Mouse (Mus musculus) spleen, postnatal 4 days (tissue): ENCODE measurements around the gene Apol6.

Experiments
- DNase-seq, 2 experiments: peaks; one replicate each; pipeline ENCODE4 v3.0.0; 2022; ENCODE audit warnings: low spot score in 2 of 2

The Apol6 gene

DNA sequence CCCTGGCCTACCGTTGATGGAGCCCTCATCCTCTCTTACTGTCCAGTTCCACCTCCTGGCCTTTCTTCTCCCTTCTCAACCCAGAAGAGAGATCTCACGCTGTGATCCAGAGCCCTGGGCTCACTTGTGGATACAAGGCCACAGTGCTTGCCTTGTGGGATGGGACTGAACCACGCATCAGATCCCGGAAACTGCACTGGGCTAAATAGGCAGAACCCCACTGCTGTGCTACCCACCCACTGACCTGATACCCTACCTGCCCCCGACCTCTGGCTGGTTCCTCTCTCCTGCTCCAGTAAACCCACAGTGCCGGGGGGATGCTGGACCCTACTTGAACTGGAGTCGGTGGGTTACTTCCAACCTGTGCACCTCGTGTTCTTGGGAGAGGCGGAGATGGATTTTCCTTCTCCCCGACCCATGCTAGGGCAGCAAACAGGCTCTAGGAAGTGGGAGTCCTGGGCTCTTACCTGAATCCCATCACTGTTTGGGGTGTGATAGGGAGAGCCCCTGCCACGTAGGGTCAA lies 26.3 kb downstream of the Apol6 start:
- DNase-seq: no peak

DNA sequence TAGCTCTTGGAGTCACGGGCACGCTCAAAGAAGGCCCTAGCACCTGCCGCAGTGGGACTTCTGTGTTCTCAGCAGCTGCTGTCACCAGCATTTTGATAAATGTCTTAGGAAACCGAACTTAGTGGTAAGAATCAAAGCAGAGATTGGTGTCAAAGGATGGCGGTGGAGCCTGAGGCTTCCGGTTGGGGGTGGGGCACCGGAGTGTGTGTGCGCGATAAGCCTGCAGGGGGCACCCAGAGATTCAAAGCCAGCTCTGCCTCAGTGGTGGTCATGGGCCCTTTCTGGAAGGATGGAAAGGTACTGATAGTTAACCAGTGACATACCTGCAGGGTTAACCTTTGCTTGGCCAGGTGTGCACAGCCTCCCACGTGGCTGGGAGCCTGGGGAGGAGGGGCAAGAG lies 27.0 kb downstream of the Apol6 start:
- DNase-seq: no peak

DNA sequence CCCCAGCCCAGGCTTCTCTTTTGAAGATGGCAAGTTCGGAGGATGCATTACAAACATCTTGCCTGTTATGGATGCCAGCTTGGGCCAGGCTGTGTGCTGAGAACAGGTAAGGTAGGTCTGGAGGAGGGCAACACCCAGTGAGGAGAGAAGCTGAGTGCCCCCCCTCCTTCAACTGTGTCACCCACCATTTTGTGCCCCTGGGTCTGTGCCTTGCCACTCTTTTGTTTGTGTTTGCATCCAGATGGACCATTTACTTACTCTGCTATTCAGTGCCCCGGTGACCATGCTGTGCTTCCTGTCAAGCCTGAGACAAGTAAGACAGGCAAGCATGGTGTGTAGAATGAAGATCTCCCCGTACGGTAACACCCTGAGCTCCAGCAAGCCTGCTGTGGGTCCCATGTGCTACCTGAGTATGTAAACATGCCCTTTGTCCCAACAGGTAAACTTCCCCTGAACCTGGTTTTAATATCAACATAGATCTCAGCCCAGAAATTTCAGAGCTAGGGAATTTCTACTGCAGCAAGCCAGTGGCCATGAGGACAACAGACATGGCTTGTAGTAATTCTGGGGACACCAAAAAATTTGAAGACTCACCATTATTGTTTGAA lies 28.1 kb downstream of the Apol6 start:
- DNase-seq: no peak

DNA sequence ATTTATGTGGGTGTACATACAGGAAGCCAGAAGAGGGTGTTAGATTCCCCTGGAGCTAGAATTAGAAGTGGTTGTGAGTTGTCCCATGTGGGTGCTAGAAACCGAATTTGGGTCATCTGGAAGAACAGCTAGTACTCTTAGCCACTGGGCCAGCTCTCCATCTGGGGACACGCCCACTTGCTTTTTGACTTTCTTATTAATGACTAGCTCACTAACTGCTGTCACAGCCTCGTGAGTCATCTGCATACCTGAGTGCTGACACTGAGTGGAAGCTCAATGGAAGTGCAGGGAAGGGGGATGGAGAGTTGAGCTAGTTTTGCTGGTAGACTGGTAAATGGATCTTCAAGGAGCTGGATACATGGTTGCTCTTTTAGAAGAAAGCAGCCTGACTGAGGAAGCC lies 32.0 kb downstream of the Apol6 start:
- DNase-seq: no peak

DNA sequence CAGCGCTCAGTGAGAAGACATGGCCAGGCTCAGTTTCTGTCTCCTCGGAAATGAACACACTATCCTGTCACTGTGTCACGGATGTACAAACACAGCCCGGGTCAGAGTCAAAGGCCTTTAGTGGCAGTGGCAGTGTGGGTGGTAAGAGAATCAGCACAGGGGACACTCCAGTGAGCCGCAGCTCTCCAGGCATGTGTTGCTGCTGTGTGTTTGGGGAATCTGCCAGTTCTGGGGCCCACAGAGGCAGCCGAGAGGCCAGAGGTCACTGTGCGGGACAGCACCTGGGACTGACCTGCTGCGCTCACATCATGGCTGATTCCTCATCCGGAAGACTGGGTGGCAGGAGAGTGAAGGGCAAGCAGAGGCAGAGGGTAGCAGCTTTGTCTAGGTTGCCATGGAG lies 33.4 kb downstream of the Apol6 start:
- no peak for DNase-seq

DNA sequence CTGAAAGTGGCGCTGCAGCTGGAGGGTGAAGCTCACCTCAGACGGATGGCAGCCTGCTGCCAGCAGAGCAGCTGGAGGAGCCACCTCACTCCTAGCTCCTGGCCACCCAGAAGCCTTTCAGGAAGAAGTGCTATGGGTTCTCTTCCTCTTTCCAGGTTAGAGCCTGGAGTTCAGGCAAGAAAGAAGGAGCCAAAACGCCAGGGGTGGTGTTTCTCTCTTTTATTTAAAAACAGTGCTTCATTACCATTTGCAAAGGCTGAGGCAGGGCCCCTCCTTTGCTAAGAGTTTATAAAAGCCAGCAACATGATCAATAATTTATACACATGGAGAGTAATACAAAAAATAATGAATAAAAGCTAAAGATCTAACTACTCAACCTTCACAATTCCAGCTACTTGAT lies 34.3 kb downstream of the Apol6 start:
- no peak for DNase-seq

DNA sequence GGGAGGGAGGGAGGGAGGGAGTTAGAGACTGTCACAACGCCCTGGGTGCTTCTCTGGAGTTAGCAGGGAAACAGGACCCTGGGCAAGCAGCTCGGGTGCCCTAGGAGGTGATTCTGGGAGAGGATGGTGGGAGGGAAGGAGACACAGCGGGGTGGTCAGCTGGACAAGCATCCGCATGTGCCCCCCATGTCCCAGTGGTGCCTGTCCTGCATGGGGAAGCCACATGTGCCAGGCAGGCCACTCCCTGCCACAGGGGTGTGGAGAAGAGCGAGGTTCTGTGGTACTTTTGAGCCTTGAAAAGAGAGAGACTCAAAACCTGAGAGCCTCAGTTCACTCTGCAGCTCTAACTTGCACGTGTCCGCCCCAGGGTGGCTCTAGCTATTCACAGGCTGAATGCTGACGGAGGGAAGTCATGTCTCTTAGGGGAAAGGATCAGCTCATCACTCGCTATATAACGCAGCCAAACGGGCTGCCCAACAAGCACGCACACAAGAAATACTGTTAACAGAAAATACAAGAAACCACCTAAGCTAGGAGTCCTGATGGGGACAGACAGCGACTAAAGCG lies 34.8 kb downstream of the Apol6 start:
- no peak for DNase-seq

DNA sequence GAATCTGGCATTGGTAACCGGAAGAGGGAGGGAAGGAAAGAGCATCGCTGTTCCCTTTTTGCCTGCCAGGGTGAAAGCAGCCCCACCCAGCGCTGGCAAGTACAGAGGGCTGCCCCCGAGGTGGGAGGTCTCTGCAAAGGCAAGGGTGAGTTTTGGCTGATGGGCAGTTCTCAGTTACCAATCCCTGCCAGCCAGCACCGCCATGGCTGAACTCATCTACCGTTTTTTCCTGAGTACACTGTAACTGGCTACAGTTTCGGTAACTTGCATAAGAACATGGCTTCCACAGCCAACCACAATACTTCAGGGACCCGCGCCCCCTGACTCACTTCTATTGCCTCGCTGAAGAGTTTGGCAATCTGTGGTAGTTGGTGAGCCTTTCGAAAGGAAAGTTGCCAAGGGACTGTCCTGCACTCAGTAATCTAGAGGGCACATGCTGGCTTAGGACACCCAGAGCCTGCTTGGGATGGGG lies 35.4 kb downstream of the Apol6 start:
- DNase-seq: no peak

DNA sequence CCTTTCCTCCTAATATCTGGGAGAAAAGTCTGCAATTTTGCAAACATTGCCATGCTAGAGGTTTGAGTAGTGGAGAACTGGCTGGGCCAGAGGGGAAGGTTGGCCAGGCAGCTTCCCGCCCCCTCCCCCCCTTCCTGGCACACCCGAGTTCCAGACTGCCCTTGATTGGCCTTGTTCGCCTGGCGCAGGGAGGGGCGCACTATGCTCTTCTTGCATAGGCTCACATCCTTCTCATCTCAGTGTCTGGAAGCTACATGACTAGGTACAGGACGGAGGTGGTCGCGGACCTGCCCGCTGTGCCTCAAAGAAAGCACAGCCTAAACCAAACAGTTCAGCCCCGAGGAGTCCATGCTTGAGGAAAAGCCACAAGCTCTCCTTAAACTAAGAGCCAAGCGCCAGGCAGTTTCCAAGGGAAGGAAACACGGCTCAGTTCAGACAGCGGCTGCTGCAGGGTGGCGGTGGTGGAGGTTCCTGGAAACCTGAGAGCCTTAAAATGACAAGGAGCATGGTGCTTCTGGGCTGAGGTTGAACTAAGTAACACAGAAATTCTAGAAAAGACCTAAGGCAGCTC lies 36.2 kb downstream of the Apol6 start:
- DNase-seq: no peak

DNA sequence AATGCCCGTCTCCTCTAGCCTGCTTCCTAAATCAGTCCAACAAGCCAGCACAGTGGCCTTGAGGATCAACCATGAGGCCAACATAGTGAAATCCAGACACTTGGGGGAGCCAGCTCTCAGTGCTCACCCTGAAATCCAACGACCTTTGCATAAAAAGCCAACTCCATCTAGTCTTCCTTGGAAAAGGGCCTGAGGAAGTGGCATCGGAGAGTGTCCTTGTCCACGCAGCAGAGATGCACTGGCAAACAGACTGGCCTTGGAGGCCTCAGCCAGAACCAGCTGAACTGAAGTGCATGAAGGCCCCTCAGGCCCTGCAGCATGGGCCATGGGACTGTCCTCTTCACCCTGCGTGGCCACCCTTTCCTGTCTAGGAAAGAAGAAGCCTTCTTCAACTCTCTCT lies 36.9 kb downstream of the Apol6 start:
- DNase-seq: no peak

DNA sequence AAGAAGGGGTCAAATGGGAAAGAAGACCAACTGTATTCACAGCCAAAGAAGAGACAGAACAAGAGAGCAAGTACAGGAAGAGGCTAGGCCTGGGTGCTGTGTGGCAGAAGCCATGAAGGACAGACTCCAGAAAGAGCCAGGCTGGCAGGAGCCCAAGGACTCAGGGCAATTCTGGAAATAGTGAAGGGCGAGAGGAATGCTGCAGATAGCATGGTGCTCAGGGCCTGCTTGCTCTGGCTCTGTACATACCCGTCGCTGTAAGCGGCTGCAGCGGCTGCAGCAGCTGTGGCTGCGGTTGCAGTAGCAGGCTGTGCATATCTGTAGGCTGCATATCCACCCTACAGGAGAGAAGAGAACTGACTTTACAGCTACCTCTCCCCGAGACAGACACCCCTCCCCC lies 41.3 kb downstream of the Apol6 start:
- no peak for DNase-seq

DNA sequence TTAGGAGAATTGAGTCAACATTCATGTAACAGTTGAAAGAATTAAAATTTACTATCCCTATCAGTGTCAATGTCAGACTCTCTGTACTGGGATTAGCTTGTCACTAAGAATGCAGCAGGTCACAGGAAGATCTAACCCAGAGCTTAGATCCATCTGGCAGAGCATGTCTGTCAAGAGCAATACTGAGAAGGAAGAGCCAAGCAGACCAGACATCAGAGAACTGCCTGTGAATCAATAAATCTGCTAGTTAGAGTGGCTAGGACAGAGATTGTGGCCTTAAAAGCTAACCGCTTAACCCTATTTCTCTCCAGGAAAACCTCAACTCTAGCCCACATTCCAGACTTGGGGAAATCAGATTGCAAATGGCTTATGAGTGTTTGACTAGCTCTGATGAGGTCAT lies 42.0 kb downstream of the Apol6 start:
- no peak for DNase-seq

DNA sequence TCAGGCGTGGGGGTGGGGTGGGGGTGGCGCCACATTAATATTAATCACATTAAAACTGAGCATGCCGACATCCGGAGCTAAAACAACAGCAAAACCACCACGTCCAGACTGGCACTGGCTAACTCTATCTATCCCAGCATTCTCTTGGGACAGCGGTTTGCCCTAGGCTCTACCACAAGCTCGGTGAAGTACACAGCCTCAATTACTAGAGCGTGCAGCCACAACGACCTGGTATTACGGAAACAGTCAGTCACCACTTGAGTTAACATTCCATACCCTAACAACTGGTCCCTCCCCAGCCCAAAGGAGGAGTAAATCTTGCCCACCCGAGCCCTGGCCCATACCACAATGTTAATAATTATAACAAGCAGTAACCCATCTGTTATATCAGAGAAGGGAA lies 44.7 kb downstream of the Apol6 start:
- DNase-seq: no peak

DNA sequence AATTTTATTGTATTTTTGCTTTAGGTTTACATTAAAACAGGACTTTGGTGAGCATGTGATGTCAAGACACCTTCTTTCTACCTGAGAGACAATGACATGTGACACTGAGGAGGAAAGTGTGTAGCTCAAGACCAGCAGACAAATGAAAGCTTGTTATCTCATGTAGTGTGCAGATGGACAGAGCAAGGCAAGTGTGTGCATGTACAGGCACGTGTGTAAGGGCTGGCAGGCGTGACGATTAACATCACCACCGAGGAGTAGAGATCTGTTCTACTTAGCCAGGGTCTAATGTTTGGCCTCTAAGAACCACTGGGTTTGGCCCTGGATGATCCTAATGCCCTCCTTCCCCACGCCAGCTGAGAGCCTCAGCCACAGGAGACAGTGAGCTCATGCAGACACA lies 46.0 kb downstream of the Apol6 start:
- DNase-seq: no peak

DNA sequence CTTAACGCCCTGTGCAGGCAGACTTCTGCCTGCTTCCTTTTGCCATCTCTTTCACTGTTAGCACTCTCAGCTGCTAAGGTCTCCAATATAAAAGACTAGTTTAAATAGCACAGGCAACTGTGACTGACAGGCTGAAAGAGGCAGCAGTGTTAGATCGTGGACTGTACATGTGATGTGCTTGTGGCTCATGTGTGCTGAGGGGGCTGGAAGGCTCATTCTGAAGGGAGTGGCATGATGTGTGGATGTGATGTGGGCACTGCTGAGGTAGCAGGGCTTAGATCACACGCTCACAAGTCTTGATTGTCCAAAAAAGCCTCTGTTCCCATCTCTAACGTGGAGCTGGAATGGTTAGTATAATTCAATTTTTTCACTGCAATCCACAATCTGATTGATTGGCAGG lies 46.9 kb downstream of the Apol6 start:
- no peak for DNase-seq

DNA sequence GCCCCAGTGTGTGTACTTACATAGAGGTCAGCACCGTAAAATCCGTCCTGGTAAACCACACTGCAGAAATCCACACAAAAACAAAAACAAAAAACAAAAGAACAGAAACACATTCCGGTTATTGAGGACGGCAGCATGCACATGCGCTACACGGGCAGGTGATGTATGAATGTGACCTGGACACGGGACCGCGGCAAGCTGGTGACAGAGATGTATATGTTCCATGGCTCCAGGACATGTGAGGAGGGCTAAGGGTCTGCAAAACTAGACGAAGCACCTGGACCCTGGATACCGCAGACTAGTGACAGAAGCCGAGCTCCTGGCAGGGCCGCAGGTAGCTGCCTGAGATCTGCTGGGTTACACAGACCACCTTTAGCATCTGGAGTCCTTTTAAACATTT lies 49.9 kb downstream of the Apol6 start:
- no peak for DNase-seq

DNA sequence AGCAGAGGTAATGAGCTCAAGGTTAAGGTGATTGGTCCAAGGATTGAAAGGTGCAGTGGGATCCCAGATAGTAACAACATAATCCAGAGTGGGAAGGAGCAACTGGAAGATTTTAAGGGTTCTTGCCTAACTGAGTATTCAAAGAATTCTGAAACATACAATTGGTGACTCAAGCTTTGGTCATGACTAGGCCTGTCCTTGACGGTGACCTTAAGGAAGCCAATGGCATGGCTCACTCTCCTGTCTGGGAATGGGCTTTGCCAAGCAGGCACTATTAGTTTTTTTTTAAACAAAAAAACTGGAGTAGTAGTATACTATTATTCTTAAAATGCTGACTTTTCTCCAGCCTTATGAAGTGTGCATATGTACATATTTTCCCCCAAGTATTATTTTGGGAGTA lies 50.7 kb downstream of the Apol6 start:
- no peak for DNase-seq

DNA sequence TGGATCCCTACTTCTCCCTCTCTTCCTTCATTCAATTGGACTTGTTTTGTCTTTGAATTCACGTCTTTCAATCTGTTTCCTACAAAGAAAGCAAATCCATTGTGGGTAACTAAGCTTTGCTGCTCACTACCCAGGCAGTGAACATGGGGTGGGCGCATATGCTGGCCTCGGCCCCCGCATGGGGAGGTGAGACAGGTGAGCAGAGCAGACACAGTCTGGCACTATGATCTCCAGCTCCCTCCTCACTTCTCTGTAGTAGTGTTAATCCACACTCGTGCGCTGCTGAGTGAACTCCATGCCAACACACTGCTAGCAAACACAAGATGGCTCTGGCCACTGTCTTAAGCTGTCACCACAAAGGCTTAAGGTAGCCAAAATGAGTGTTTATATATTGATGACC lies 52.8 kb downstream of the Apol6 start:
- no peak for DNase-seq

DNA sequence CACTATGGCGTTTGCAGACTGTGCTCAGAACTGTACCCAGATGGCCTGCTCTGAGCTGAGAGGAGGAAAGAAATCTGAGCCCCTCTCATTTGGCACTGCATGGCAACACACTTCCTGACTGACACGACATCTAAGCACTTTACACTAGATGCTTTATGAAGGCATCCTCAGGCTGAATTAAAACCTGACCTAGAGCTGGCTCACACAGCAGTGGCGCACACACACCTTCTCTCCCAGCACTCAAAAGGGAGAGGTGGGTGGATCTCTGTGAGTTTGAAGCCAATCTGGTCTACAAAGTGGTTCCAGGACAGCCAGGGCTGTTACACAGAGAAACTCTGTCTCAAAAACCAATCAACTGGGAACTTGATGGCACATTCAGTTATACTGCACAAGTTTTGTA lies 55.2 kb downstream of the Apol6 start:
- DNase-seq: no peak

DNA sequence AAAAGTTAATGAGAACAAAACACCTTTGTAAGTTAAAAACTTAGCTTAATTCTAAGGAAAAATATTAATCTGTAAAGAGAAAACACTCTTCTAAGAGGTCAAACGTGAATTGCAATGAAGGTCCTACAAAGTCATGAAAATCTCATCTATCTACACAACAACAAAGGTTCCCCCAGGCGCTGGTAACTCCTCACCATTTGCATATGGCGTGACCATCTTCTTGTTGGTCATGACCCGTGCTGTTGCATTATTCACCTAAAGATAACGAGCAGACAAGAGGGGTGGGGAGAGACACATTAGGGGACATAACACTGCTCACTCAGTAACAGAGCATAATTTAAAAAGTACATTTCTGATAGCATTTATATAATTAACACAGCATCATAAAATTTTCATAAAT lies 58.2 kb downstream of the Apol6 start:
- no peak for DNase-seq

DNA sequence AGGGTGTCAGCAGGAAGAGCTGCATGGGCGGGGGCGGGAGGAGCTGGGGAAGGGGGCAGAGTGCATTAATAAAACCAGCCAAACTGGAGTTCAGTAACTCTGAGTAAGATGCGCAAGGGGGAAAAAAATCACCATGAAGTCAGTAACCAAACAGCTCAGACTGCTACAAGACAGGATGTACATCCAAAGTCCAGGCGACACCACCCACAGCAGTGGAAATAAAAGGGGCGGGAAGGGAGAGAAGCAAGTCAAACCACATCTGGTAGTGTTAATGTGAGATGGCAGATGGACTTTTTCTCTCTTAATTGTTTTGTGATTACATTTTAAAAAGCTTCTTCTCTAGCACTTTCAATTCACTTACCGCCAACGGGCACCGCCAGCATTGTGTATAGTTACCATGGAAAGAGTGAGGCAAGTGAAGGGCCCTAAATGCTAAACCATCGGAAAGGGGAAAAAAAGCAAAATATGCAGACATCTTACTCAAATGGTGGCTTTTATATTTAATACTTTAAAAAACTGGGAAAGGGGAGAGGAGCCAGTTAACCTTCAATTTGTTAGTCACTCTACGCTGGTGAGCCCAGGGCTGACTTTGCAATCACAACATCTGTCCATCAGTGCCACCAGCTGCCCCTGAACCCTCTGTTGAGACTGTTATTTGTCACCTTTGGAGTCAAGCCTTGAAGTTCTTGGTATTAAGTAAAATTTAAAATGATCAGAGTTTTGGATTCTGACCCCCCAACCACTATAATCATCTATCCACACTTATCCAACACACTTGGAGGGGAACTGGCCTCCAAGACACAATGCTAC lies 60.0 kb downstream of the Apol6 start:
- no peak for DNase-seq

DNA sequence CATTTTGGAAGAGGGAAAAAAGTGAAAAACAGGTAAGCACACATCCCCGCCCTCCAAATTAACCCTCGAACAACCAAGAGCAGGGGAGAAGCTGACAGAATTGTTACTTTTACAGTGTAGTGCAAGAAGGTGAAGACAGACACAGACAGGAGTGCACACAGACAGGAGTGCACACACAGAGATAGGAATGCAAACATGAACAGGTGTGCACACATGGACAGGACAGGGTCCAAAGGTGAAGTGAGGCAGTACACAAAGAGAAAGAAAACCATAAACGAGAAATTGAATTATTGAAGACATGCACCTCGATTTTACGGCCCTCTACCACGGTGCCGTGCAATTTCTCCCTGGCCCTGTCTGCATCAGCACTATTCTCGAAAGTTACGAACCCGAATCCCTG lies 60.7 kb downstream of the Apol6 start:
- DNase-seq: no peak
